Comparison of ENCODE assay signal across 24 mouse cellular contexts in genomic region chr11:34827803-34828202, GRCm38 (mm10). TPM values are rescaled to one million over a fixed set of nuclear protein-coding genes. Genes with fewer than 3 reads are reported as not detected.
"Had no signal": no experiment of that assay in that cellular context is flagged by ENCODE, and none has a peak within 500 bp of the region (broad histone marks: within the 10 kb centered on the region; RNA-seq: fewer than 3 reads in every experiment).

No protein-coding gene starts in this region.

- H3K4me3 ChIP-seq: heart, adult 2 months; heart, embryonic 12.5 days; hindbrain, embryonic 10.5 days; hindbrain, embryonic 12.5 days; limb, embryonic 13.5 days; limb, embryonic 15.5 days; liver, embryonic 12.5 days had no signal

- DNase-seq: gastrocnemius, postnatal 10 days; gastrocnemius, postnatal 25 days; heart, adult 2 months; heart, postnatal 10 days; heart, postnatal 4 days; kidney, adult 11 months; kidney, adult 2 months; kidney, adult 9 months; kidney, postnatal 10 days; kidney, postnatal 25 days; layer of hippocampus, adult 9-11 months; layer of hippocampus, postnatal 36 days; left cerebral cortex, postnatal 4 days had no signal

- H3K27ac ChIP-seq: heart, adult 2 months; hindbrain, embryonic 10.5 days; hindbrain, embryonic 12.5 days; hindbrain, embryonic 14.5 days; limb, embryonic 13.5 days; limb, embryonic 15.5 days; liver, embryonic 12.5 days; liver, embryonic 14.5 days had no signal

- ATAC-seq: hindbrain, embryonic 16.5 days; intestine, embryonic 16.5 days; liver, embryonic 12.5 days had no signal

- H3K27me3 ChIP-seq: heart, embryonic 12.5 days; hindbrain, embryonic 12.5 days; limb, embryonic 13.5 days; limb, embryonic 15.5 days; liver, embryonic 12.5 days had no signal

- H3K4me2 ChIP-seq: heart, embryonic 12.5 days; hindbrain, embryonic 12.5 days; hindbrain, embryonic 14.5 days; limb, embryonic 13.5 days; limb, embryonic 15.5 days; liver, embryonic 12.5 days had no signal

- H3K9me3 ChIP-seq: heart, embryonic 12.5 days; hindbrain, embryonic 10.5 days; hindbrain, embryonic 12.5 days; limb, embryonic 13.5 days; limb, embryonic 15.5 days; liver, embryonic 12.5 days had no signal

- H3K9ac ChIP-seq: heart, embryonic 12.5 days; hindbrain, embryonic 12.5 days; hindbrain, embryonic 14.5 days; limb, embryonic 13.5 days; limb, embryonic 15.5 days; liver, embryonic 12.5 days; liver, embryonic 14.5 days had no signal

RNA-seq across cellular contexts. Expression of gene Spdl1, which starts 5.6 kb away (rescaled TPM):
- total RNA-seq: gastrocnemius, adult 18-20 months had no signal
